Mouse (Mus musculus) embryonic facial prominence, embryonic 10.5 days (tissue): ENCODE measurements around the gene Tnfsf13. TPM values are rescaled to one million over a fixed set of nuclear protein-coding genes. Genes with fewer than 3 reads are reported as not detected.
A peak's percentile ranks its signal among the peaks of the same experiment; 100 is the strongest.

ENCODE experiments used
- DNase-seq: peaks from one replicate; pipeline ENCODE4 v3.0.0-alpha.2; 2017; ENCODE audit warnings: low spot score
- H3K27ac ChIP-seq: fragments of 300-500 bp; sonication (generic); replicated peaks from 2 replicates; pipeline ENCODE4 v1.5.1; 2016; ENCODE audit warnings: mild to moderate bottlenecking
- H3K27me3 ChIP-seq: fragments of 300-500 bp; sonication (generic); replicated peaks from 2 replicates; pipeline ENCODE4 v1.6.1; 2016; ENCODE audit warnings: low read depth, mild to moderate bottlenecking; ENCODE audit not compliant: poor library complexity, severe bottlenecking
- H3K36me3 ChIP-seq: fragments of 300-500 bp; sonication (generic); replicated peaks from 2 replicates; pipeline ENCODE4 v1.6.1; 2016; ENCODE audit warnings: mild to moderate bottlenecking, moderate library complexity
- H3K4me1 ChIP-seq: fragments of 300-500 bp; sonication (generic); 2 replicates; pipeline ENCODE4 v1.6.1; 2016
- H3K4me3 ChIP-seq: fragments of 300-500 bp; sonication (generic); 2 replicates; pipeline ENCODE4 v1.5.1; 2016; ENCODE audit warnings: mild to moderate bottlenecking, moderate library complexity
- H3K9me3 ChIP-seq: fragments of 300-500 bp; sonication (generic); 2 replicates; pipeline ENCODE4 v1.6.1; 2016; ENCODE audit warnings: mild to moderate bottlenecking
- WGBS: fragments of 180-500 bp; shearing (Covaris S2); methylation state at CpG from one replicate; pipeline ENCODE4 v1.1.7; 2016; 5-methylcytosine and 5-hydroxymethylcytosine counted together
- polyA plus RNA-seq: library from polyadenylated mRNA; unstranded; fragments of >200 nt; fragmentation: Nextera tagmentation; extraction: Ambion mirVana; gene quantifications from 2 replicates; pipeline ENCODE4 v1.2.1, GENCODE M21; 2016

The Tnfsf13 gene
- polyA plus RNA-seq, 1 experiment from 2014 or later, result not detected

GRCm38 (mm10) chr11:69684936-69685335 is 648 bp downstream of the Tnfsf13 start:
- peaks cover 22% of the 10 kb centered on the region; the same call in 1 of the 2 replicates for H3K27me3 ChIP-seq
- no peak for DNase-seq
- H3K9me3 ChIP-seq, result no peaks in the 10 kb centered on the region
- H3K36me3 ChIP-seq, result peaks cover 7% of the 10 kb centered on the region
- WGBS, result 81% methylated on average over 6 of the region's 6 CpGs
- no peak overlapping the region for H3K4me3 ChIP-seq
- H3K27ac ChIP-seq, result no peak overlapping the region
- H3K4me1 ChIP-seq, result peaks cover 48% of the 10 kb centered on the region

- Histone ChIP-seq H3K4me1 (peaks cover 54% of the 10 kb centered on the region), H3K4me3 (no peak overlapping the region), H3K27me3 (peaks cover 22% of the 10 kb centered on the region; the same call in 1 of the 2 replicates), H3K27ac (peak overlapping the region; percentile 94), H3K9me3 (no peaks in the 10 kb centered on the region), H3K36me3 (peaks cover 14% of the 10 kb centered on the region)
- DNase-seq, result no peak
- WGBS, result 77% methylated on average over 12 of the region's 12 CpGs
Observed at GRCm38 (mm10) chr11:69684128-69684745, 1.3 kb downstream of the Tnfsf13 start.

GRCm38 (mm10) chr11:69683576-69683975 is 2.0 kb downstream of the Tnfsf13 start:
- Histone ChIP-seq H3K4me1 (peaks cover 55% of the 10 kb centered on the region), H3K4me3 (peak overlapping the region; percentile 81; the same call in 1 of the 2 replicates), H3K27me3 (peaks cover 22% of the 10 kb centered on the region; the same call in 1 of the 2 replicates), H3K36me3 (peaks cover 20% of the 10 kb centered on the region), H3K9me3 (no peaks in the 10 kb centered on the region), H3K27ac (peak overlapping the region; percentile 94)
- DNase-seq, result no peak
- 80% methylated on average over 7 of the region's 7 CpGs for WGBS

GRCm38 (mm10) chr11:69682840-69683533 is 2.6 kb downstream of the Tnfsf13 start:
- Histone ChIP-seq H3K4me3 (peak overlapping the region; percentile 81), H3K9me3 (no peaks in the 10 kb centered on the region), H3K27me3 (peaks cover 22% of the 10 kb centered on the region; the same call in 1 of the 2 replicates), H3K27ac (peak overlapping the region; percentile 94), H3K4me1 (peaks cover 55% of the 10 kb centered on the region), H3K36me3 (peaks cover 26% of the 10 kb centered on the region)
- 26% methylated on average over 12 of the region's 12 CpGs for WGBS
- DNase-seq, result peak; percentile 91

GRCm38 (mm10) chr11:69682209-69682839 is 3.3 kb downstream of the Tnfsf13 start:
- Histone ChIP-seq H3K9me3 (no peaks in the 10 kb centered on the region), H3K36me3 (peaks cover 33% of the 10 kb centered on the region), H3K4me3 (peak overlapping the region; percentile 81), H3K27ac (peak overlapping the region; percentile 94), H3K27me3 (peaks cover 21% of the 10 kb centered on the region; the same call in 1 of the 2 replicates), H3K4me1 (peaks cover 55% of the 10 kb centered on the region)
- no peak for DNase-seq
- 28% methylated on average over 24 of the region's 24 CpGs for WGBS

GRCm38 (mm10) chr11:69681314-69682208 is 4.0 kb downstream of the Tnfsf13 start, which contains the start of gene Senp3:
TSS of gene Senp3 (minus strand) at chr11:69682084.
- DNase-seq, result peak; percentile 99
- H3K4me1 ChIP-seq, result peaks cover 51% of the 10 kb centered on the region
- H3K36me3 ChIP-seq, result peaks cover 41% of the 10 kb centered on the region
- peaks cover 18% of the 10 kb centered on the region; the same call in 1 of the 2 replicates for H3K27me3 ChIP-seq
- H3K27ac ChIP-seq, result peak within 1 kb of the TSS; percentile 94
- H3K9me3 ChIP-seq, result no peaks in the 10 kb centered on the region
- H3K4me3 ChIP-seq, result peak within 1 kb of the TSS; percentile 81
- WGBS, result under 1% methylated on average over 80 of the region's 80 CpGs

- Histone ChIP-seq H3K27me3 (0 out of 2 replicates have a peak, but pooled peaks cover 10% of the 10 kb centered on the region), H3K4me3 (peak overlapping the region; percentile 81), H3K36me3 (peaks cover 53% of the 10 kb centered on the region), H3K9me3 (no peaks in the 10 kb centered on the region), H3K4me1 (peaks cover 43% of the 10 kb centered on the region), H3K27ac (no peak overlapping the region)
- DNase-seq, result no peak
- 93% methylated on average over 30 of the region's 30 CpGs for WGBS
Observed at GRCm38 (mm10) chr11:69680136-69680855, 5.3 kb downstream of the Tnfsf13 start.

- Histone ChIP-seq H3K4me1 (peaks cover 41% of the 10 kb centered on the region), H3K4me3 (no peak overlapping the region; the same call in 1 of the 2 replicates), H3K27me3 (0 out of 2 replicates have a peak, but pooled peaks cover 2% of the 10 kb centered on the region), H3K9me3 (no peaks in the 10 kb centered on the region), H3K36me3 (peaks cover 65% of the 10 kb centered on the region), H3K27ac (no peak overlapping the region)
- WGBS, result 96% methylated on average over 2 of the region's 2 CpGs
- no peak for DNase-seq
Observed at GRCm38 (mm10) chr11:69679144-69679543, 6.4 kb downstream of the Tnfsf13 start.

GRCm38 (mm10) chr11:69672211-69672706 is 13.3 kb downstream of the Tnfsf13 start, which contains the start of gene Eif4a1:
TSS of gene Eif4a1 (minus strand) at chr11:69672423.
- Histone ChIP-seq H3K27ac (peak within 1 kb of the TSS; percentile 98), H3K9me3 (no peaks in the 10 kb centered on the region), H3K27me3 (no peaks in the 10 kb centered on the region), H3K4me3 (peak within 1 kb of the TSS; percentile 93), H3K4me1 (peaks cover 32% of the 10 kb centered on the region), H3K36me3 (peaks cover 88% of the 10 kb centered on the region)
- under 1% methylated on average over 36 of the region's 36 CpGs for WGBS
- DNase-seq, result peak; percentile 99

- WGBS, result under 1% methylated on average over 43 of the region's 43 CpGs
- Histone ChIP-seq H3K36me3 (peaks cover 86% of the 10 kb centered on the region), H3K4me3 (peak overlapping the region; percentile 93), H3K4me1 (peaks cover 32% of the 10 kb centered on the region), H3K9me3 (no peaks in the 10 kb centered on the region), H3K27me3 (no peaks in the 10 kb centered on the region), H3K27ac (peak overlapping the region; percentile 98)
- DNase-seq, result no peak
Observed at GRCm38 (mm10) chr11:69671726-69672124, 13.9 kb downstream of the Tnfsf13 start.
